9 mouse cellular contexts compared by ENCODE assay signal in the genomic region with DNA sequence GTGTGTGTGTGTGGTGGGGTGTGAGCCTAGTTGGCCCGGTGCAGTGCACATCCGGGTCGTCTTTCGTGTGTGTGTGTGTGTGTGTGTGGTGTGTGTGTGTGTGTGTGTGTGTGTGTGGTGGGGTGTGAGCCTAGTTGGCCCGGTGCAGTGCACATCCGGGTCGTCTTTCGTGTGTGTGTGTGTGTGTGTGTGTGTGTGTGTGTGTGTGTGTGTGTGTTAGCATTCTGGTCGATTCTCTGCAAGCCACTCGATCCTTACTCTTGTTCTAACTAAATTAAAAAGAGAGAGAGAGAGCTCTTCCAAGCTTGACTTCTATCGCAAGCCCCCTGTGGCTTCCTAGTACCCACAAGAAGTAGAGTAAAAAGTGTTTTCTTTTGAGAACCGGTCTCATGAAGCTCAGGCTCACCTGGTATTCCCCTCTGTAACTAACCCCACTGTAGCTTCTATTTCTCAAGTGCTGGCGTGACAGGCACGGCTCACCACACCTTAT. TPM values are rescaled to one million over a fixed set of nuclear protein-coding genes. Genes with fewer than 3 reads are reported as not detected.
DNase-seq lines count a peak whose midpoint lies in the region; ATAC-seq and TF ChIP-seq lines count a peak whose summit lies in the region.
"Not testable (repeated sequence)": the region's sequence is repeated elsewhere in the genome, so short reads cannot be mapped to it uniquely, and the experiment has no call there.
"Had no signal": no experiment of that assay in that cellular context is flagged by ENCODE, and none has a peak within 500 bp of the region (broad histone marks: within the 10 kb centered on the region; RNA-seq: fewer than 3 reads in every experiment).

No protein-coding gene starts in this region.

- WGBS in hindbrain, embryonic 12.5 days = 50% methylated on average over 5 of the region's 14 CpGs
- WGBS in kidney, embryonic 16.5 days = 37% methylated on average over 8 of the region's 14 CpGs
- WGBS in liver, embryonic 14.5 days (ENCODE audit: insufficient replicate concordance) = 11% methylated on average over 14 of the region's 14 CpGs
- WGBS in midbrain, embryonic 13.5 days = 47% methylated on average over 7 of the region's 14 CpGs

- not testable (repeated sequence) for TF ChIP-seq CTCF in liver, embryonic 14.5 days (IDR thresholded peaks at IDR 0.05; ENCODE audit: low read depth)

- not testable (repeated sequence) for H3K9ac ChIP-seq in hindbrain, embryonic 12.5 days; kidney, embryonic 16.5 days (replicated peaks; ENCODE audit: low read length); liver, embryonic 14.5 days (replicated peaks)
- H3K9ac ChIP-seq in midbrain, embryonic 13.5 days (replicated peaks) = 0 out of 2 replicates have a peak overlapping the region, but pooled peaks have one; percentile 5

- not testable (repeated sequence) for H3K27ac ChIP-seq in hindbrain, embryonic 12.5 days; midbrain, embryonic 13.5 days
- peak overlapping the region; percentile 32; the same call in 1 of the 2 replicates for H3K27ac ChIP-seq in kidney, embryonic 16.5 days (ENCODE audit: low read length)
- peak overlapping the region; percentile 41; the same call in 1 of the 2 replicates for H3K27ac ChIP-seq in liver, embryonic 14.5 days

- not testable (repeated sequence) for H3K9me3 ChIP-seq in erythroblast, embryonic 14.5 days (ENCODE audit: control insufficient read depth, low read length); hindbrain, embryonic 12.5 days (replicated peaks); kidney, embryonic 16.5 days (ENCODE audit: low read length); liver, embryonic 14.5 days (ENCODE audit: control insufficient read depth, low read length); midbrain, embryonic 13.5 days

- H3K27me3 ChIP-seq in erythroblast, embryonic 14.5 days (ENCODE audit: control insufficient read depth); hindbrain, embryonic 12.5 days; kidney, embryonic 16.5 days (ENCODE audit: insufficient read depth, low read length); liver, embryonic 14.5 days (ENCODE audit: control insufficient read depth, insufficient read depth, low read length); midbrain, embryonic 13.5 days: not testable (repeated sequence)

- TF ChIP-seq EP300 in liver, embryonic 14.5 days (IDR thresholded peaks at IDR 0.05; ENCODE audit: low read depth) = not testable (repeated sequence)

- not testable (repeated sequence) for ATAC-seq in hindbrain, embryonic 12.5 days (ENCODE audit: low FRiP score); liver, embryonic 14.5 days (ENCODE audit: insufficient read depth); midbrain, embryonic 13.5 days
- 0 out of 2 replicates have a peak, but pooled peaks have one; percentile 33 for ATAC-seq in kidney, embryonic 16.5 days (ENCODE audit: low FRiP score, low TSS enrichment)

- peak overlapping the region; percentile 40 for H3K4me3 ChIP-seq in erythroblast, embryonic 14.5 days (replicated peaks)
- 0 out of 2 replicates have a peak overlapping the region, but pooled peaks have one; percentile 89 for H3K4me3 ChIP-seq in hindbrain, embryonic 12.5 days
- not testable (repeated sequence) for H3K4me3 ChIP-seq in kidney, embryonic 16.5 days (ENCODE audit: low read length); liver, embryonic 14.5 days (ENCODE audit: insufficient read depth in 1 of 2, low read depth in 2 of 2, low read length in 2 of 2); midbrain, embryonic 13.5 days (replicated peaks)

- peak overlapping the region; percentile 87; the same call in 1 of the 2 replicates for H3K4me2 ChIP-seq in hindbrain, embryonic 12.5 days (replicated peaks)
- H3K4me2 ChIP-seq in kidney, embryonic 16.5 days (replicated peaks; ENCODE audit: low read depth, low read length) = peak overlapping the region; percentile 11
- H3K4me2 ChIP-seq in liver, embryonic 14.5 days (ENCODE audit: low read depth) = peak overlapping the region; percentile 99
- H3K4me2 ChIP-seq in midbrain, embryonic 13.5 days (replicated peaks) = peak overlapping the region; percentile 7; the same call in 1 of the 2 replicates

- H3K36me3 ChIP-seq in erythroblast, embryonic 14.5 days (ENCODE audit: control insufficient read depth) = peaks cover 14% of the 10 kb centered on the region
- not testable (repeated sequence) for H3K36me3 ChIP-seq in hindbrain, embryonic 12.5 days; kidney, embryonic 16.5 days (ENCODE audit: insufficient read depth, low read length); liver, embryonic 14.5 days (replicated peaks; ENCODE audit: control insufficient read depth, insufficient read depth, low read depth); midbrain, embryonic 13.5 days

- peaks cover 62% of the 10 kb centered on the region for H3K4me1 ChIP-seq in erythroblast, embryonic 14.5 days (ENCODE audit: control insufficient read depth)
- H3K4me1 ChIP-seq in hindbrain, embryonic 12.5 days = peaks cover 34% of the 10 kb centered on the region
- H3K4me1 ChIP-seq in kidney, embryonic 16.5 days (ENCODE audit: insufficient read depth, low read length) = peaks cover 42% of the 10 kb centered on the region
- H3K4me1 ChIP-seq in liver, embryonic 14.5 days (replicated peaks; ENCODE audit: control insufficient read depth in 2 of 2, insufficient read depth in 2 of 2, low read length in 1 of 2) = peaks cover 6 to 18% of the 10 kb centered on the region in 2 experiments
- peaks cover 49% of the 10 kb centered on the region for H3K4me1 ChIP-seq in midbrain, embryonic 13.5 days (replicated peaks)

- peak; percentile 34 for DNase-seq in R1 (ENCODE audit: low read depth, low spot score)
- DNase-seq in liver, embryonic 14.5 days (ENCODE audit: low read depth in 3 of 3, low spot score in 3 of 3) = not testable (repeated sequence)
- DNase-seq in spleen, postnatal 36 days (ENCODE audit: low spot score in 2 of 2) = peak; percentile 56 to 71

RNA-seq across cellular contexts. Expression of gene Pias4, which starts 1.7 kb away (rescaled TPM):
- 13.4 and 16.4 TPM in 2 replicates for polyA plus RNA-seq in erythroblast, embryonic 14.5 days (2012)
- 56.7 and 59.2 TPM in 2 replicates for polyA plus RNA-seq in hindbrain, embryonic 12.5 days (2016; fragmentation: Nextera tagmentation; extraction: Ambion mirVana)
- polyA plus RNA-seq in kidney, embryonic 16.5 days (2015; fragmentation: Nextera tagmentation; extraction: Ambion mirVana) = 51.0 and 56.2 TPM in 2 replicates
- polyA plus RNA-seq in liver, embryonic 14.5 days (2012; rRNA removed) = 11.2 and 13.2 TPM in 2 replicates
- polyA plus RNA-seq in liver, embryonic 14.5 days (2014; fragmentation: Nextera tagmentation; extraction: Ambion mirVana) = 14.9 and 19.0 TPM in 2 replicates
- polyA plus RNA-seq in midbrain, embryonic 13.5 days (2015; fragmentation: Nextera tagmentation; extraction: Ambion mirVana) = 60.0 and 60.9 TPM in 2 replicates

RNA-seq across cellular contexts. Expression of gene Eef2, which starts 7.0 kb away (rescaled TPM):
- 124 and 177 TPM in 2 replicates for polyA plus RNA-seq in erythroblast, embryonic 14.5 days (2012)
- 539 TPM in 2 replicates for polyA plus RNA-seq in hindbrain, embryonic 12.5 days (2016; fragmentation: Nextera tagmentation; extraction: Ambion mirVana)
- polyA plus RNA-seq in kidney, embryonic 16.5 days (2015; fragmentation: Nextera tagmentation; extraction: Ambion mirVana) = 663 and 672 TPM in 2 replicates
- polyA plus RNA-seq in liver, embryonic 14.5 days (2012; rRNA removed) = 476 and 570 TPM in 2 replicates
- 233 and 270 TPM in 2 replicates for polyA plus RNA-seq in liver, embryonic 14.5 days (2014; fragmentation: Nextera tagmentation; extraction: Ambion mirVana)
- 565 and 579 TPM in 2 replicates for polyA plus RNA-seq in midbrain, embryonic 13.5 days (2015; fragmentation: Nextera tagmentation; extraction: Ambion mirVana)

RNA-seq across cellular contexts. Expression of gene Dapk3, which starts 13.3 kb away (rescaled TPM):
- polyA plus RNA-seq in erythroblast, embryonic 14.5 days (2012) = 8.1 and 8.3 TPM in 2 replicates
- polyA plus RNA-seq in hindbrain, embryonic 12.5 days (2016; fragmentation: Nextera tagmentation; extraction: Ambion mirVana) = 86.4 and 94.5 TPM in 2 replicates
- 38.4 and 39.3 TPM in 2 replicates for polyA plus RNA-seq in kidney, embryonic 16.5 days (2015; fragmentation: Nextera tagmentation; extraction: Ambion mirVana)
- polyA plus RNA-seq in liver, embryonic 14.5 days (2012; rRNA removed) = 16.6 and 17.6 TPM in 2 replicates
- polyA plus RNA-seq in liver, embryonic 14.5 days (2014; fragmentation: Nextera tagmentation; extraction: Ambion mirVana) = 13.0 and 16.5 TPM in 2 replicates
- polyA plus RNA-seq in midbrain, embryonic 13.5 days (2015; fragmentation: Nextera tagmentation; extraction: Ambion mirVana) = 48.4 and 67.3 TPM in 2 replicates

RNA-seq across cellular contexts. Expression of gene 4930442H23Rik, which starts 14.2 kb away (rescaled TPM):
- not detected in 2 replicates for polyA plus RNA-seq in erythroblast, embryonic 14.5 days (2012)
- not detected in 2 replicates for polyA plus RNA-seq in hindbrain, embryonic 12.5 days (2016; fragmentation: Nextera tagmentation; extraction: Ambion mirVana)
- polyA plus RNA-seq in kidney, embryonic 16.5 days (2015; fragmentation: Nextera tagmentation; extraction: Ambion mirVana) = not detected in 2 replicates
- polyA plus RNA-seq in liver, embryonic 14.5 days (2012; rRNA removed) = not detected in 2 replicates
- polyA plus RNA-seq in liver, embryonic 14.5 days (2014; fragmentation: Nextera tagmentation; extraction: Ambion mirVana) = not detected in 2 replicates
- polyA plus RNA-seq in midbrain, embryonic 13.5 days (2015; fragmentation: Nextera tagmentation; extraction: Ambion mirVana) = 0.12 and 0.15 TPM in 2 replicates
- polyA plus RNA-seq: heart, embryonic 14.5 days; limb, embryonic 11.5 days had no signal

RNA-seq across cellular contexts. Expression of gene Nmrk2, which starts 32.4 kb away (rescaled TPM):
- not detected in 2 replicates for polyA plus RNA-seq in erythroblast, embryonic 14.5 days (2012)
- not detected in 2 replicates for polyA plus RNA-seq in hindbrain, embryonic 12.5 days (2016; fragmentation: Nextera tagmentation; extraction: Ambion mirVana)
- not detected in 2 replicates for polyA plus RNA-seq in kidney, embryonic 16.5 days (2015; fragmentation: Nextera tagmentation; extraction: Ambion mirVana)
- polyA plus RNA-seq in liver, embryonic 14.5 days (2012; rRNA removed) = not detected in 2 replicates
- polyA plus RNA-seq in liver, embryonic 14.5 days (2014; fragmentation: Nextera tagmentation; extraction: Ambion mirVana) = not detected in 2 replicates
- polyA plus RNA-seq in midbrain, embryonic 13.5 days (2015; fragmentation: Nextera tagmentation; extraction: Ambion mirVana) = 0.16 TPM in 1 of 2 replicates, not detected in the other

Comparison
In these comparisons a context has a peak if more than half of its experiments do, and no peak if none do; other contexts are left out.
1. H3K4me2 ChIP-seq: peak in every context shown above with its lines; median percentile 99 in liver, embryonic 14.5 days; 87 in hindbrain, embryonic 12.5 days; 11 in kidney, embryonic 16.5 days; 7 in midbrain, embryonic 13.5 days.